Mouse (Mus musculus) ovary, postnatal 36 days (tissue): ENCODE measurements around the gene Slc25a39.
A peak's percentile ranks its signal among the peaks of the same experiment; 100 is the strongest.
"Not testable (repeated sequence)": the region's sequence is repeated elsewhere in the genome, so short reads cannot be mapped to it uniquely, and the experiment has no call there.

Experiments used
- DNase-seq: peaks from one replicate; pipeline ENCODE4 v3.0.0; 2022; ENCODE audit warnings: low spot score, mixed read lengths

The Slc25a39 gene

DNA sequence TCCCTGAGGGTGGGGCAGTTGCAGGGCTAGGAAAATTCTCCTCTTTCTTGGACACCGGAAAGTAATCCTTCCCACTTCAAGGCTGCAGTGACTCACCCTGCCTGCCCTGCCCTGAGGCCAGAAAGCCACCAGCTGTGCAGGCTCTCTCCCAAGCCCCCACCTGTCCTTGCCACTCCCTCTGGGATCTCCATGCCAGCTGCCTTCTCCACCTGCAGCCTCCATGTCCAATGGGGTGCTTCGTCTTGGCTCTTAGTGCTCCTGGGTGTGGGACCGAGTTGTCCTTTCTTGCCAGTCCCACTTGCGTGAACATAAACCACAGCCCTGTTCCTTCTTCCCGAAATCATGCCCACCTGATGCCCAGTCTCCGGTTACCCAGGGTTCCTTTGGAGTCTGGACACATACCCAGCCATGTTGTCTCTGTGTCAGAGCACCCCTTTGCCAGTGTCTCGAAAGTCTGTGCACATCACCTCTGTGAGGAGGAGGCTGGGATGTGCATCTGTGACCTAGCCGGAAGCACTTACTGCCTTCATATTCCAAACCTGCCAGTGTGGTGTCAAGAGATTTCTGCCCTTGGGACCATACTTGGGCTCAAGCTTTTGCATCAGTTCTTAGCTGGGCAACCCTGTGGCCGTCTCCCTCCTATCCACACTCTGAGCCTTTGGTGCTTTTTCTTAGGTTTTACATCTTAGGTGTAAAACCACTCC, 13.2 kb downstream of the Slc25a39 start:
- DNase-seq, result no peak

DNA sequence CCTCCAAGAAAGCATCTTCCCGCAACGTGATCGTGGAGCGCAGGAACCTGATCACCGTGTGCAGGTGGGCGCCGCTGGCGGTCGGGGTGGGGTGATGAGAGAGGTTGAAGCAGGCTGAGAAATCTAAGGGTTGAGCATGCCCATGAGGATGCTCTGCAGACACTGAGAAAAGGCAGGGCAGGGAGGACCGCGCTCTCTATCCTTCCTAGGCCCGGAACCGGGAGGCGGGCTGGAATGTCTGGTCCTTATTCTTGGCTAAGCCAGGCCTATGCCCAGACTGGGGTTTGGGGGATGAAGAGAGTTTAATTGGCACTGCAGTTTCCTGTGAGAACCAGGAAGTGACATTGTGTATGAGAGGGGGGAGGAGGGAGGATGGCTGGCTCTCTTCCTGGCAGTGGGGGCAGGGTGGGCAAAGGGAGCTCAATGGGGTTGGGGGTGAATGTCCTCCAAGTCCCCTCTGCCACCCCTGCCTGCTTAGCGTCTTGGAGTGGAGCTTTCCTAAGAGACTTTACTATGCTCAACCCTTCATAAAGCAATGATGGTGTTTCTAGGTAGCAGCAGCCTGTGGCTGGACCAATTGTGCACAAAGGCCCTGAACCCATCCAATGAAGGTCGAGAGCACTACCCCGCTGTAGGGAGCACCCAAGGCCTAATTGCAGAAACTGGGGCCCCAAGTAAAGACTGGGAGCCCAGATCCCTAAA, 13.9 kb downstream of the Slc25a39 start:
- no peak for DNase-seq

DNA sequence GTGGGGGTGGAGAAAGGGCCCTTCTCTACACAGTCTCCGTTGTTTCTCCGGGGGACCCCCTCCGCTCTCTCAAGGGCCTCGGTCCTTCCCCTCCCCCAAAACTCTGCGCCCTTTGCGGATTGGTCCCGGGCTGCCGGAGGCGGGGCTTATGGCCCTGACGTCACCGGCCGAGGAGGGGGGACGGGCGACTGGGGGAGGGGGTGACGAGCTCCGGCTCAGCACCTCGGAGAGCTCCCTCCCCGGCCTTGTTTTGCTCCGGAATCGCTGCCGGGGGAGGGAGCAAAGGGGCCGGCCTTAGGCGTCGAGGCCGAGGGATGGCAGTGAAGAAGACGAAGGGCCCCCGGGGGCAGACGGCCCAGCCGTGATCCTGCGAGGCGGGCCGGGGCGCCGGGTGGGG, 14.5 kb downstream of the Slc25a39 start, which contains the start of gene Rundc3a:
TSS of gene Rundc3a (plus strand) at position 166 of the 397 bp plus-strand sequence.
- DNase-seq, result peak; percentile 85

DNA sequence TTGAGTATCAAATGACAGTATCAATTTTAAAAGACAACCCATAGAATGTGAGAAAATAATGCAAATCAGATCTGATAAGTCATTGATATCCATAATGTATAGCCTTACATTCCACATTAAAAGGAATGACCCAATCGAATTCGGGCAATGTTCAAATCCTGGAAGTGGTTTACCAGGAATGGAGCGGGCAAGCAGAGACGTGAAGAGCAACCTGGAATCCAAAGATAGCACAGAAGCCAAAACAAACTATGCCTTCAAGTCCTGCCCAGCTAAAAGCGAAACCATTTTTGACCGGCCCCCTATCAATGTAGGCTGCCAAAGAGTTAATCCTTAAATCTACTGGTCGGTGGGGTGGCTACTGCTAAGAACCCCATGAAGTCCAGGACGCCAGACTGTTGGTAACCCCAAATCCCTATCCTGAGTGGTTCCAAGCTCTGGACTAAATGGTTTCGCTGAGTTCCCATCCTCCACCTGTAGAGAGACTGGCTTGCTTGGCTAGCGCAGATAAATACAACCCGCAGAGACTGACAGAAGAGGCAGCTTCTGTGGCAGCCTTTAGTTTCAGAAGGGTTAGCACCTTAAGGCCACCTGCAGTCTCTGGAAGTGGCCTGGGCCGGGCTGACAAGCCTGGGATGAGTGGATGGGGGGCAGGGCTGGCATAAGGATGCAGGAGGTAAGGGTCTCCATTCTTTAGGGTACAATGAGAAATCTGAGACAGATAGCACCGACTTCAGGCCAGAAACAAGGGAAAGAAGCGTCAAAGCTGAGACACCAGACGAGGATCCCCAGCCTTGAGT, 15.1 kb downstream of the Slc25a39 start:
- DNase-seq, result no peak

DNA sequence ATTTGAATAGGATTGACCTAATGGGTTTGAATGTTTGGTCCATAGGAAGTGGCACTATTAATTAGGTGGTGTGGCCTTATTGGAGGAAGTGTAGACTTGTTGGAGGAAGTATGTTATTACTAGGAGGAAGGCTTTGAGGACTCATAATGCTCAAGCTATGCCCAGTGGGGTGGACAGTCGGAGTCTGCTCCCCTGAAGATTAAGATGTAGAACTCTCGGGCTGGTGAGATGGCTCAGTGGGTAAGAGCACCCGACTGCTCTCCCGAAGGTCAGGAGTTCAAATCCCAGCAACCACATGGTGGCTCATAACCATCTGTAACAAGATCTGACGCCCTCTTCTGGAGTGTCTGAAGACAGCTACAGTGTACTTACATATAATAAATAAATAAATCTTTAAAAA, 18.3 kb downstream of the Slc25a39 start:
- DNase-seq, result not testable (repeated sequence)

DNA sequence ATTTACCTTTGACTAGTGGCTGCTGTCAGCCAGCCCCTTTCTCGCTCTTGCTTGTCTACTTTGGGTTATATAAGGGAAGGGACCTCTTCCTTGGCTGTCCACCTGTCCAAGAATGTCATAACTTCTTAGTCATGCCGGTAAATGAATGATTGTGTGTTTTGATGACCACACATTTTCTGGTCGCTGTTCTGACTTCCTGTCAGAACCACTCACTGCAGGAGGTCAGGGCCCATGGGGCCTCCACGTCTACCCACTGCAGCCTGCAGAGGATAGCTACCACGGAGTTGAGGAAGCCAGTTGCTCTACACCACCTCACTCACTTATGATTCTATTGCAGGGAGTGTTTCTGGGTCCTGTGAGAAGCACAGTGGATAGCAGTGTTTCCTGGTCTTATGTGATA, 21.6 kb downstream of the Slc25a39 start:
- no peak for DNase-seq

DNA sequence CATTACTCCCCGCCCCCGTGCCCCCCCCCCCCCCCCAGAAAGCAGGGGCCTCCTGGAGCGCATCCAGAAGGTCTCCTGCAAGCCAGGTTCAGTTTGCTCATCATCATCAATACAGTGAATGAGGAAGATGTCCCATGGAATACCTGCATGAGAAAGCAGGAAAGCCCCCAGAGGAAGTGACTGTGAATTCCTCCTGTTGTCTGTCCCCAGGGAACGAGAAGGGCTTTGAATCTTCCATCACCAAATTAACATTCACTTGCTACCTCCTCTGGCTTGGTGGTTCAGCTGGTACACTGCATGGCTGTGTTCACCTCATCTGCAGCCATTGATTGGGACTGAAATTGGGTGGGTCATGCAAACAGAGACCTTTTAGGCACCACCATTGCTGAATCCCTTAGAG, 22.7 kb downstream of the Slc25a39 start:
- DNase-seq, result no peak

DNA sequence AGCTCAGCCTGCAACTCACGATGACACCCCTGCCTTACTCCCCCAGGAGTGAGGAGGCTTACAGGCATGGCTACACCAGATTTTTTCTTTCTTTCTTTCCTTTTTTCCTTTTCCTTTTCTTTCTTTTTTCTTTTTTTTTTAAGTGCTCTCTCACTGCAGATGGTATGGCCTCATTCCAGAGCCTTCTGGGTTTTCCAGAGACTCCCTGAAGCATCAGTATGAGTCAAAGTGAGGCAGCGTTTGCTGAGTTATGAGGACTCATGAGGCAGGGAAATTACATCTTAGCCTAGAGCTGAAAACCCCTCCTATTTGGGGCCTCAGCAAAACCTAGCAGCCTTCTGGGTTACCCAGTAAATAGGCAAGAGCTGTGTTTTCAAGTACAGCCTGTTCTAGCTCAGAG, 23.3 kb downstream of the Slc25a39 start:
- DNase-seq, result no peak

DNA sequence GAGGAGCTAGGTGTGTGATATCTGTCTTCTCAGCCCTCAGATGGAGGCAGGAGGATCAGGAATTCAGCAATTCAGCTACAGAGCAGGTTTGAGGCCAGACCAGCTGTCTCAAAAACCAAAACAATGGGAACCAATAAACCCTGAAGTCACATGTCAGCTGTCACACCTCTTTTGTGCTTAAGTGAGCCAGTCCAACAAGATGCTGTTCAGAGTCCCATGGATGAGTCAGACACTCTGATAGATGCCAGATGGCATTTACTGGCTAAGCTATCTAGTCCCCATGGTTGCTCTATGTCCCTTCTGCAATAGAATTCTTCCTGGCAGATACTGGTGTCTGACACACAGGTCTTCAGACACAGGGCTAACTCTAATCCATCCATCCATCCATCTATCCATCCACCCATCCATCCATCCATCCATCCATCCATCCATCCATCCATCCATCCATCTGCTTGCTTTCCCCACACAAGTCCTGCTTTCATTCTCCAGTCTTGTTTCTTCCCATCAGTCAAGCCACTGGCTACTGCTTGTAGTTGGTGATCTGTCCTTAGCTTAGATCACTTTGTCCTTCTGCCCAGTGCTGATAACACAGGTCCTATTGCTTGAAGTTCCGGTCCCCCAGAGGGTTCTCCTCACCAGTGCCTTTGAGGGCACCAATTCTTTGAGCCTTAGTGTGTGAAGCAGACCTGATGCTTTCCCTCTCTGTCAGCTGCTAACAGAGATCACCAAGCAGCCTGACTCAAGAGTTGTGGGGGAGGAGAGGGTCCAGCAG, 24.2 kb downstream of the Slc25a39 start:
- no peak for DNase-seq

DNA sequence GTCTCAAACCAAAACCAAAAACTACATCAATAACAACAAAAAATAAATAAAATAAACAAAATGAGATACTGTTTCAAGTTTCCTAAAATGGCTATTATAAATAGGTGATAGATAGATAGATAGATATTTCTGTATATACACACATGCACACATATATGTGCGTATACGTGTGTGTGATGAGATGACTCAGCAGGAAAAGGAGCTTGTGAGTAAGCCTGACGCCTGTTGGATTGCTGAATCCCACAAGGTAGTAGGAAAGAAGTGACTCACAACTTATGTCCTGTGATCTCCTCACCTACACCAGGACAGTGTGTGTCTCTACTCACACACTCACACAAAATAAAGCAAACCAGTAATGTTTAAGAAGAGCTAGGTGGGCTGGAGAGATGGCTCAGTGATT, 25.0 kb downstream of the Slc25a39 start:
- DNase-seq, result no peak

DNA sequence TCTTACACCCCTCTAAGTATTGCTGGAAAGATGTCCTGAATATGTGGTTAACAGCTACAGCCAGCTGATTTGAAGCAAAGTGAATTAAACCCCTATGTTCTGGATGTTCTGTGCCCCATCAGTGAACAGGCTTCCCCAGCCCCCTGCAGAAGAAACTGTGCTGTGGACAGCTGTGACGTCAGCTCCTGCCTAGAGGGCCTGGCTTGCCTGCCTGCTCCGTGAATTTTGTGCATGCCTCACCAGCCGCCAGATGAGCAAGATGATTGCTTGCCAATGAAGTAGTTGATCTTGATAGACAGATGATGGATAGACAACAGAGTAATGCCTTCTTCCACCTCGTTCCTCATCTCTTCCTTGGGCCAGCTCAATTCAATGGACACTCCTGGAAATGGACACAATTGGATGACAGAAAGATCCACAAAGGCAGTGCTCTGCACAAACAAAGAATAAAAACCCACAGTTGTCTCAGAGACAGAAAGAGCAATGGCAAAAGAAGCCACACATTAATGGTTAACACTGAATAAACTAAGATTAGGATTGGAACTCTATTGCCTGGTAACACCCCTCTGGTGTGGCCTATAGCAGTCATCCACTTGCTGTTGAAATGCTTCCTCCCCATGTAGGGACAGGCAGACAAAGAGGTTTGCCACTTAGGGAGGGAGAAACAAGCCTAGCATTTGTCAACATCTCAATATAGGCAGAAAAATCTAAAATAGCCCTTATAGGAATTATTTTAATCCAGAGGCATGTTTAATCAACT, 26.2 kb downstream of the Slc25a39 start:
- no peak for DNase-seq

DNA sequence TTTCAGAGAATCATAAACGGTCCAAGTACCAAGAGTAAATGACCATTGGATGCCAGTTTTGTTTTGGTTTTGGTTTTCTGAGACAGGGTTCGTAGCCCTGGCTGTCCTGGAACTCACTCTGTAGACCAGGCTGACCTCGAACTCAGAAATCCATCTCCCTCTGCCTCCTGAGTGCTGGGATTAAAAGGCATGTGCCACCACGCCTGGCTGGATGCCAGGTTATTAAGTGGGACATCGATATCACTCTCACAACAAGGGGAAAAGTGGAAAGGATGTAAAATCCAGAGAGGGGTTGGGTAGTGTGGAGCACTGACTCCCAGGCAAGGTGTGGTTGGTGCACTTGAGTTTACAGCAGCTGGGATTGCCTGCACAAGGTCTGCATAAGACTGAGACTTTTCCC, 27.7 kb downstream of the Slc25a39 start:
- DNase-seq, result no peak

DNA sequence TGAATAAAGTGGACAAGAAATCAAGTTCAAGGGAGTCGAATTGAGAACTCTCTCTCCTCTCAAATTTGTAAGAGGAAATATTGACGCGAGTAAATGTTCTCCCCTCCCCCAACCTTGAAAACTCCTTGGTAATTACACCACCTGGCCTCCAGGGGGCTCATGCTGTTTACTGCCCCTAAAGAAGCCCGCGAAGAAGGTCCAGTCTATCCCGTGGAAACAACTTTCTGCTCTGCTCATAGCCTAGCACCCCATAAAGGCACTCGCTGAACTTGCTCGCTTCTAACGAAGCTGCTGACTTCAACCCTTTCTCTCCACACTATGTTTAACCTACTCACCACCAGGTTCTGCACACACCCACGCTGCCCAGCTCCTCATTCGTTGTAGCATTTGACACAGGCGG, 30.6 kb downstream of the Slc25a39 start:
- no peak for DNase-seq

DNA sequence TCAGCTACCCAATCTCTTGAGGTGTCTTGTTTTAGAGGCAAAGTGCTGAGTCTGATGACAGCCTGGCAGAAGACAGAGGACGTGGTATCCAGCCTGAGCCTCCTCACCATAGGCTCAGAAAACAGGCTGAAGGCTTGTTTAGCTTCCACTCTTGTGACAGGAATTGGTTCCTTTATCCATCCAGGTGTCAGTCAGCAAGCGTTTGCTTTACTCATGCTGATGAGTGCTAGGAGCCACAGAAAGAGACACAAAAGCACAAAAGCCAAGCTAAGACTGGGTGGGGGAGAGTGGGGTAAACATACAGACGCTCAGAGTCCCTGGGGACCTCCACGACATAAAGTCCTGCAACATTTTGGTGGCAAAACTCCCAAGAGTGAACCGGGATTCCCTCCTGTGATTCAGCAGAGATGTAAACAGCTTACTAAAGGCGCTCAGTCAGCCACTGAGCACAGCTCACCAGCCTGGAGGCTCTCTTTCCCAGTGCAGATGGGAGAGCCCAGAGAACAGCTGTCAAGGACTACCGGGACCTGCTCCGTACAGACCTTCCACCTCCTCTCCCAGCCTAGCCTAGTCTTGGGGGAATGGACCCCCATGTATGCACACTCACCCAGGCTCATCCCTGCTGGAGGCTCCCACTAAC, 31.4 kb downstream of the Slc25a39 start:
- DNase-seq, result no peak

DNA sequence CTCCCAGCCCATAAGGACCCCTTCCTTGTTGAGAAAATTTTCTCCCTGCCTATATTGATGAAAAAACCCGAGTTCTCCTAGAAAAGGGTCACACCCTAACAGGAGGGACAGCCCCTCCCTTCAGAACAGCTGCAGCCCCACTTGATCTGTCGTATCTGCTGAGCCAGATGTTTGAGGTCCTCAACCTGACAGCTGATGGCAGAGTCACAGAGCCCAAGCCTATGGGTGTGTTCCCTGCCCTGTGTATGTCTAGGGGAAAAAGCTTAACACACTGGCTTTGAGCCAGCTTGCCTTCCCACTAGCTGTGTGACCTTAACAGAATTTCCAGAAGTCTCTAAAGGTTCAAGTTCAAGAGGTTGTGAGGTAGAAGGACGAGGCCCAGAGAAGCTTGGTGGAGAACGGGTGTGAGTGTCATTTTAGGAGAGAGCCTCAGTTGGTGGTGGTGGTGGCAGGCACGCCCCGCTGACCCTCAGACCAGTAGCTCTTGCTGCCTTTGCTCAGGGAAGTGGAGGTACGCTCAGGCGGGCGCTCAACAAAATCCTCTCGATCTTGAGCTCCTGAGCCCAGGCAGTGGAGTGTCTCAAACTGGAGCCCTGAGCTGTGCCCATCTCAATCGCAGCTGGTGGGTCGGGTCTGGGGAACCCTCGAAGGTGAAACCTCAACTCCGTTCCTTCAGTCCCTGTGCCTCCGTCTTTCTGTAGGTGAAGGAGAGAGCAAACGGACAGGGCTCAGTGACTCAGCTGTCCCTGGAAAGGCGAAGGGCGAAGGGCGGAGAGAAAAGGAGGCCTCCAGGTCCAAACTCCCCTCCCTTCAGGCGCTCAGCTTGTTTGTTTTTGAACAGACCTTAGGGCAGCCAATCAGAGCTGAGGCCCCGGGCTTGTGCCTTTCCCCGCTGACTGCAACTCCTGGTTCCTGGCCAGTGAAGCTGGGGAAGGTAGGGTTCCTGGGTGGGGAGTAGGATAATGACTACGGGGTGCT, 32.3 kb downstream of the Slc25a39 start:
- peak; percentile 50 for DNase-seq

DNA sequence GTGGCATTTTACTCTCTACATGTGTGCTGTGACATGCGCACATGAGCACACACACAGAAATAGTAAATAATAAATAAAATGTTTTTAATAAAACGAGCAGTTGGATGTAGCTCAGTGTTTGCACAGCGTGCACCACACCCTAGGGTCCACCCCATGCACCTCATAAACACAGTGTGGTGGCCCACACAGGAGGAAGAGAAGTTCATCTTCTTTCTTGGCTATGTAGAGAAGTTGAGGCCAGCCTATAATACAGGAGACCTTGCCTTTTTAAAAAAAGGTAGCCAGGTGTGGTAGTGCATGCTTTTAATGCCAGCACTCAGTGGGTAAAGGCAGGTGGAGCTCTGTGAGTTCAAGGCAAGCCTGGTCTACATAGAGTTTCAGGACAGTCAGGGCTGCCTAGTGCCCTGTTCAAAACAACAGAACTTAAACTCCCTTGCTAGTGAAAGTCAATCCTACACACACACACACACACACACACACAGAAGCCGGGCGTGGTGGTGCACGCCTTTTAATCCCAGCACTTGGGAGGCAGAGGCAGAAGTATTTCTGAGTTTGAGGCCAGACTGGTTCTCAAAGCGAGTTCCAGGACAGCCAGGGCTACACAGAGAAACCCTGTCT, 33.5 kb downstream of the Slc25a39 start:
- no peak for DNase-seq

DNA sequence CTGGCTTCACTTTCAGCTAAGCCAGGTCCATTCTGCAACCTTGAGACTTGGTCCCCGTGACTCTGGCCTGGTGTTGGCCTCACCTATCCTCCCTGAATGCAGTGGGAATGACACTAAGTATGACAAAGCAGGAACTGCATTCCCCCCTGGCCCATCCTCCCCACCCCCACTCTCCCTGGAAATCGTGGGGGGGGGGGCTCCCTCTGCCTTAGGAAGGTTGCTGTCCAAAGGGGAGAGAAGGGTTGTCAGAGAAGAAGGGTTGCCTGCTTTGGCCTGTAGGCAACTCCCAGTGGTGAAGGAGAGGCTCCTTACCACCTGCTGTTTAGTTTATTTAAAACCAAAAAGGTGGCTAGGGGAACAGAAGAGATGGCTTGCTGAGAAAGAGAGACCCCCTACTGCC, 34.1 kb downstream of the Slc25a39 start:
- no peak for DNase-seq

DNA sequence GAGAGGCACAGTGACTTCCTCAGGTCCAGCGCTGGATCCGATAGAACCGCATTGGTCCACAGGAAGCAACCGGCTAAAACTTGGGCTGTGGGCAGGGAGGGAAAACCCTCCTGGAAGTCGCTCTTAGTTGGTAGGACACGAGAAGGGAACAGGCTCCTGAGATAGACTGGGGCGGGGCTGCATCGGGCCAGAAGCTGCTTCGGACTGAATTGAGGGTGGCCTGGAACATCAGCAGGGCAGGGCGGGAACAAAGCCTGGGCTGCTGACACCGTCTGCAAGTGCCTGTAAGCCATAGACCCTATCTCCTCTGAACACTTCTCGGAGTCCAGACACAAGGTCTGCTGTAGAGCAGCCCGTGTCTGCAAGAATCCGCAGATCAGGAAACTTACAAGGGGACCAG, 34.8 kb downstream of the Slc25a39 start:
- DNase-seq, result no peak
